Mouse (Mus musculus) cerebellum, postnatal 4 days (tissue): ENCODE data around the gene Gdpd5.

Experiments
- DNase-seq, 2 experiments: peaks; one replicate each; pipeline ENCODE4 v3.0.0; 2022; ENCODE audit warnings: low spot score in 2 of 2, mixed read lengths in 1 of 2

Gdpd5 gene

DNA sequence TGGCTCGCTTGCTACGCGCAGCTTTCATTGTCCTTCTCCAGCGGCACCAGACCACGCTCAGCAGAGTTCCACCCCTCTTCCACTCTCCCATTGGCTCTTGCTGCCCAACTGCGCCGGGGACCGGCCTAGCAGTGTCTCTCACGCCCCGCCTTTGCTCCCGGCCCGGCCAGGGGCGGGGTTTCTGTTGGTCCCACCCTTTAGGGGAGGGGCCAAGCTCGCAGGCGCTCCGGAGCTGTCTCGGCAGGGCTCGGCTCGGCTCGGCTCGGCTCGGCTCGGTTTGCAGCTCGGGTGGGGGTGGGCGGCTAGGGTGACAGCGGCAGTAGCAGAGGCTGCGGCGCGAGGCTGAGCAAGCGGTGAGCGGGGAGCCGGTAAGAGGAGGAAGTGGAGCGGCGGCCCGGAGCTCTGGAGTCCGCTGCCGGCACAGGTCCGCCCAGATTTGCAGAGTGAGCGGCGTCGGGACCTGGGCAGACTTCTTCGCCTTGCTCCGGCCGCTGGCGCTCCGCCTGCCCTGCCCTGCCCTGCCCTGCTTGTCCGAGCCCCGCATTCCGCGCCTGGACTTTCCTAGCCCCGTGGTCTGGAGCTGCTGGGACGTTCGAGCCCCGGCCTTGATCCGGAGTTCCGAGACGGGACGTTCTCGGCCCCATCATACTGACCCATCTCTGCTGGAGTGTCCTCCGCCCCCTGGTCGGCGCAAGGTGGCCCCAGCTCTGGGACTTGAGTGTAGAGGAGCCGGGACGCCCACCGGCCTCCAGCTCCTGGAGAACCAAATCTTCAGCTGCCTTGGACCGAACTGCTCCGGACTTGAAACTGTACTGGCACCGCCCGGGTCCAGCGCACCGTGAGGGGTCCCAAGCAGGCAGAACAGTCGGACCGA, at the start of gene Gdpd5:
Gene Gdpd5, plus strand, starts transcription at position 201 of the 874 bp plus-strand sequence.
- DNase-seq, result peak; percentile 99 to 100

DNA sequence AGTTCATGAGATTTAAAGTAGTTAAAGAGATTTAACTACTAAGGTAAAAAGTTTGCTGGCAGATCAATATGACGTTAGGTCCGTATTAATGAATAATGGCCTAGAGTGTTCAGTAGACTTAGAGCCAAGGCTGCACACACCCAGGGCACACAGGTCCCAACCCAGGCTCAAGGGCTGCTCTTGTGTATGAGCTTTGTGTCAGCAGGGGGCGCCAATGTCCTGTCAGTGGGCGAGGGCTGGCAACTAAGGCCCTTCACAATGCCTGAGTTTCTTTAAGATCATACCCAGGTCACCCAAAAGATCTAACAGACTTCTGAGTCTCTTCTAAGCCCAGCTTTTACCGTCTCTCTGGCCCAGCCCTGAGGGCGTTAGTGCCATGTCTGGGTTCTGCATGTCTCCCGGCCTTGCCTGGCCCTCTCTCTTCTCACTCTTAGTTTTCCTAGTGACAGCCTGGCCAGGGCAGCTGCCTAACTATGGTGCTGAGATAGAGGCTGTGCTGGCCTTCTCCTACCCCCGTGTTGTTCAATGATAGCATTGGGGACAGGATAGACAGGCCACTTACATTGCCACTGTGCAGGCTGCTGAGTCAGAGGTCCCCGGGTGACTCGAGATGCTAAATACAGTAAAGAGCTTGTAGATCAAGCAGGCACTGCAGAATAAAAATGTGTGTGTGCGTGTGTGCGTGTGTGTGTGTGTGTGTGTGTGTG, 48.3 kb upstream of the Gdpd5 start:
- peak; percentile 54 to 81 for DNase-seq

DNA sequence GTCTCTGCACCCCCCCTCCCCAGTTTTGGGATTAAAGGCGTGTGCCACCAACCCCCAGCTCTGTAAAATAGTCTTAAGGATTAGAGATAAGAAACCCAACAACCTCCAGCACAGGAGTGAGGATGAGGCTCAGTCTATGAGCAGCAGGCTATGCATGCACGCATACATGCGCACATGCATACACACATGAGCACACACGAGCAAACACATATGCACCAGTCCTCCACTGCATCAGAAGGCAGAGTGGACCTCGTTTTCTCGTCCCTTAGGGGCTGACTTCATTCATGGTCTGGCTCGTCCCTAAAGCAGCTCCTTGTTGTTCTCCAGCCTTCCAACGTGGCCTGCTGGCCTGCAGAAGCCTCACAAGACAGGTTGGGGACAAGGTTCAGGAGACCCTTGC, 40.5 kb upstream of the Gdpd5 start:
- DNase-seq, result no peak

DNA sequence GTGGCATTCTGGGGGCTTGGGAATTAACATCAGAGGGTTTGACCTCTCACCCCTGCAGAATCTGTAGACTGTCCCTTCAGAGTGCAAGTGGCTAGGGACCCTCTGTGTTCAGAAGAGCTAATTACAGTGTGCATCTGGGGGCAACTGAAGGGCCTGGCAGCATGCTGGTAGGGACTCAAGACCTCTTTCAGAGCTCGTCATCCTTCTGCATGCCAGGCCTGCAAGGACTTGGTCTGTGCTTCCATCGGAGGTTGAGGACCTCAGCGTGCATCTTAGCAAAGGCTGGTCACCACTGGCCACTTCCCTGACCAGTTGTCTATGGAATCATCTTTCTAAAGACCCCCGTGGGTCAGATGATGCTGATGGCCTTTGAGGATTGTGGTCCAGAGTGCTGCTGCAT, 37.6 kb upstream of the Gdpd5 start:
- DNase-seq, result no peak

DNA sequence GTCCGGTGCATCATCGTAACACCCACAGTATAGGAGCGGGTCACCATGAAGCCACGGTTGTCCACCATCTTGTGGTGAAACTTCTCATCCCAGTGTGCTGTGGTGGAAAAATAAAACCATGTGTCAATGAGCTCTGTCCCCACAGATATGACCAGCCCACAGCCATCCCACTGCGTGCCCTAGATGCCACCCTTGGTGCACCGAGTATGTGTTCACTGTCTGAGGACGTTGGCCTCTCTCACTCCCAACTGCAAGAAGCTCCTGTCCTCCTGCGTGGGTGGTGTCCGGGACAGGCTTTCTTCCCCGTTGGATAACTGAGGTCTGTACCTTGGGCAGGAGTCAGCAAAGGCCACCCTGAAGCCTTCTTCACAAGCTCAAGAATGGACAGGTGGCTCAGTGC, 33.9 kb upstream of the Gdpd5 start:
- DNase-seq, result no peak

- DNase-seq, result no peak
Observed at GRCm38 (mm10) chr7:99348883-99349282, 32.3 kb upstream of the Gdpd5 start.

DNA sequence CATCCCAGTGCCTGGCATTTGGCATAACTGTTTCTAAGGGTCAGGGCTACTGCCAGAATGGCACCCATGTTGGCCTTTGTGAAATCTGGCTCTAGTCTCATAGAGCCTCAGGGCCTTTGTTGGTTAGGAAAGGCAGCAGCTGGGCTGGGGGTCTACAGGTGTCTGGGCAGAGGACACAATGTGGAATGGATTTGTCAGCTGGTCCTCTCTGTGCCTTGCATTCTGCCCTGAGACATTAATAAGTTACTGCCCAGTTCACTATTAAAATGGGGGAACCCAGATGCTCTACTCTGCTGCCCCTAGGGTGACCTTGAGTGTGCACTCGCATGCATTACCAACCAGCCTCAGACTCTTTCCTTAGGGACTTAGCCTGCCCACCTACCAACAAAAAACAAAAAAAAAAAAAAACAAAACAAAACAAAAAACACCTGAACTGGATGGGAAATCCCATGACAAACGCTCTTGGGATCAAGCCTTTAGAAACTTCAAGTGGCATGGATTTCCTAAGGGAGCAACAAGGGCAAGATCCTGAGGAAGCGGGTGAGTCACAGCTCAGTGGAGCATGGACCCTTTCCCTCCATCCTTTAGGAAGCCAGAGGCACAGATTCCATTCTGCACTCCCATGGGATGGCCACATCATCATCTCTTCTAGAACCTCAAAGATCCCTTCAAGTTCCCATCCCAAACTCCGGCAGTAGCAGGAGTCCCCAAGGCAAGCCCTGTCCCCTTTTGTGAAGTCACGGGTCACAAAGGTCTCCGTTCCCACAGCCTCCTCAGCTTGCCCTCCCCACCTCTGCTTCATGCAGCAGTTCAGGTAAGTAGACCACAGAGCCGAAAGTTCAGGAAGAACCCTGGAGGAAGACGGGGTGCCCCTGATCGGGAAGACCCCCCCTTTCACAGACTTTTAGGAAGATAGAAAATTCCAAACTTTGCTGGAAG, 31.2 kb upstream of the Gdpd5 start:
- DNase-seq, result no peak

DNA sequence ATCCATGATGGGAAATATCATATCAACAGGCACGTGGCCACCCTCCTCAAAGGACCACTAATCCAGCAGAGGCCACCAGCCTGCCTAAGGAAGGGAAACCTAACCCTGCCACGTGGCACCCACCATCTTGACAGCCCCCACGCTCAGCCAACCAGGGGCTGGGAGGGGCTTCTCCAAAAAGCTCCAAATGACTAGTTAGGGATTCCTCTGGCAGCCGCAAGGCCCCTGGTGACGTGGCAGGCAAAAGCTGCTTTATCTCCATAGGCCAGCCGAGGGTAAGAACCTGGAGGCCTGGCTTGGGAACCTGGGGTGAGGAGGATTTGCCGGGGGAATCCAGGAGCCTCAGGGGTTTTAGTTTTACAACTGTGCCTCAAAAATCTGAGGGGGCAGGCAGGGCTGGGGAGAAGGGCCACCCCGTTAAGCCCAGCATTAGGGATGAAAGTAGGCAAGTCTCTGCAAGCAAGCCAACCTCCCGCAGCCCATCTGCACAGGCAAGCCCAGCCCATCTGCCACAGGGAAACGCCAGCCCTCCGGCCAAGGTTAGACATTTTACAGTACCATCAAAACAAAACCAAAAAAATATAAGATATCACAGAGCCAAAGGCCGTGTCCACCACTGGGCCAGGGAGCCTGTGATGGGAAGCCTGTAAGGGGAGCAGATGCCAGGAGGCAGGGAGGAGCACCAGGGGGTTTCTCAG, 30.0 kb upstream of the Gdpd5 start:
- DNase-seq, result peak in 1 of 2 experiments; percentile 51

DNA sequence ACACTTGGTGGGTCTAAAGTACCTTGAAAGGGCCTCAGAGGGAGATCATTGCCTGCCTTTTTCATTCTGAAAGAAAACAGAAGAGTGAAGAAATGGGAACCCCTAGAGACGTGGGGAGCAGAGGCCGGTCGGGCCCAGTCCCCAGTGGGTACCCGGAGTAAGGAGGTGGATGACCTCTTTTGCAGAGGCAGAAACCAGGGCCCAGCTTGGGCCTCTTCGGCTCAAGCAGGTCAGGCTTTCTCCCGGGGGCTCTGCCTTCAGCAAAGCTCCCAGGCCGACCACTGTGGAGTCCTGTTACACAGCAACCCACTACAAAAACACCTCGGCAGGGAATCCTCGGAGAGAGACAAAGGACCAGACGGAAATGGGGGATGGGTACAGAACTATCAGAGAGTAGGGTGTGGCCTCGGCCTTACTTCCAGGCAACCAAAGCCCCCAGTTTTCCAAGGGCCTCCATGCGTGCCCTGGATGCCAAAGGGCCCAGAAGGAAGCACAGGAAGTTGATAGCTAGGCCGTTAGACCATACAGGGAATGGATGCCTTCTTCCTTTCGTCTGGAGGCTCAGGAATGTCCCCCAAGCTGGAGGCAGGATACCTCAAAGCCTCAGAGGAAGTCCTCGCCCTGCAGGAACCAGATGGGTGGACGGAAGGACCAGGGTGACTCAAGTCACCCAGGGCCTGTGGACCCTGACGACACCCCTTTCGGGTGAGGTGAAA, 29.3 kb upstream of the Gdpd5 start:
- DNase-seq, result no peak

GRCm38 (mm10) chr7:99352526-99353400, 28.5 kb upstream of the Gdpd5 start, which contains the start of gene Serpinh1:
TSS of gene Serpinh1 (minus strand) at chr7:99353239.
- peak; percentile 38 to 62 for DNase-seq

- DNase-seq, result peak in 1 of 2 experiments; percentile 57
Observed at GRCm38 (mm10) chr7:99355731-99356131, 25.5 kb upstream of the Gdpd5 start.

GRCm38 (mm10) chr7:99356244-99356930, 24.8 kb upstream of the Gdpd5 start:
- DNase-seq, result no peak

GRCm38 (mm10) chr7:99357201-99357600, 24.0 kb upstream of the Gdpd5 start:
- DNase-seq, result no peak

- no peak for DNase-seq
Observed at GRCm38 (mm10) chr7:99358371-99358770, 22.8 kb upstream of the Gdpd5 start.

DNA sequence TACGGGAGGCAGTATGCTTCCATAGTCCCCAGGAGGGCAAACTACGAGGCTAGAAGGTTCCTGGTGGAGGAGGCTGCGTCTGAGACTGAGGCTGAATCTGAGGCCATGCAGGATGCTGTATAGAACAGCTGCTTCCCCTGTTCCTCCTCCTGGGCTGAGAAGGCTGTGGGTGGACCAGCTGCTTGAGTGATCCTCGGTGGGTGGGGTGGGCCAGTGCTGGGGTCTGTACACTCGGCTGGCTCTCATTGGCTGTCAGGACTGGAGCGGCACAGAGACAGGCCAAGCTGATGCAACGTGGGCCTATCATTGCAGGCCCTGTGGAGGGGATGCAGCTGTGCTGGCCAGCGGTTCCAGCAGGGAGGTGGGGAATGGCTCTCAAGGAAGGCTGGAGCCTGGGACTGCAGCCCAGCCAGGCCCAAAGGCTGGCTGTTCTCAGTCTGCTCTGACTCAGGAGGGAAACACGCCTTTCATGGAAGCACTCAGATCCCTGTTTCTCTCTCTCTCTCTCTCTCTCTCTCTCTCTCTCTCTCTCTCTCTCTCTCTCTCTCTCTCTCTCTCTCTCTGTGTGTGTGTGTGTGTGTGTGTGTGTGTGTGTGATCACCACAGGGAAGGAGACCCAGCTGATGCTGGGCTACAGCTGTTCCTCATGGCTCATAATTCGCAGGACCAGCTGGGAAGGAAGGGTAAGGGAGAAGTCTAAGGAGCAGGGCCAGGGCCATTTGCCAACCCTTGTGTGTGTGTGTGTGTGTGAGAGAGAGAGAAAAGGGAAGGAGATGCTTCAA, 21.0 kb upstream of the Gdpd5 start:
- peak; percentile 49 to 70 for DNase-seq

GRCm38 (mm10) chr7:99360803-99361414, 20.3 kb upstream of the Gdpd5 start:
- DNase-seq, result no peak

GRCm38 (mm10) chr7:99362137-99362536, 19.1 kb upstream of the Gdpd5 start:
- DNase-seq, result no peak

DNA sequence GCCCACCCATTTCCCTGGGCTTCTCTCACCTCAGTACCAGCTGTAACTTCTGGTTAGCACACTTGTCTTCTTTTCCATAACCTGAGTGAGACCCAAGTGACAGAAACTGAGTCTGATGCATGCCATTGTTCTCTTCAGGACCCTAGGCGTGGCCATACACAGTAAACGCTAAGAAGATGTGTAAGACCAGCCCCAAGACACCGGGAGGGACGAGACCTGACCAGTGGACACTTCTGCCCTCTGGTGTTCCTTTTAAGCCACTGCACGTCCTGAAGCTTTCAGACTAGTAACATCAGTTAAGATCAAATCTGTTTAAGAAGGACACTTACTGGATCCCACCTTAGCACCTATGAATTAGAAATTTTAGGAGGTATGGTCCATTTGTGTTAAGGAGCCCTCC, 16.1 kb upstream of the Gdpd5 start:
- DNase-seq, result peak; percentile 61 to 74
